Mouse (Mus musculus) kidney, postnatal 0 days (tissue): ENCODE data around the gene Cadm1. TPM values are rescaled to one million over a fixed set of nuclear protein-coding genes. Genes with fewer than 3 reads are reported as not detected.

Experiments used
- ATAC-seq: fragments of 200-750 bp; cut with Nextera tagmentation; replicated peaks from 2 replicates; pipeline ENCODE4 v1.8.0; 2017; ENCODE audit warnings: low read depth, moderate number of reproducible peaks, moderate TSS enrichment, moderate library complexity; ENCODE audit not compliant: low FRiP score
- DNase-seq: peaks from one replicate; pipeline ENCODE4 v3.0.0-alpha.2; 2016; ENCODE audit warnings: low spot score
- H3K27ac ChIP-seq: fragments of 300-500 bp; sonication (generic); 2 replicates; pipeline ENCODE4 v1.5.1; 2014; ENCODE audit warnings: mild to moderate bottlenecking
- H3K27me3 ChIP-seq: fragments of 300-500 bp; sonication (generic); 2 replicates; pipeline ENCODE4 v1.6.1; 2014; ENCODE audit warnings: low read length, mixed read lengths; ENCODE audit not compliant: insufficient read depth
- H3K36me3 ChIP-seq: fragments of 300-500 bp; sonication (generic); 2 replicates; pipeline ENCODE4 v1.6.1; 2014; ENCODE audit warnings: low read length, mixed read lengths; ENCODE audit not compliant: insufficient read depth
- H3K4me1 ChIP-seq: fragments of 300-500 bp; sonication (generic); replicated peaks from 2 replicates; pipeline ENCODE4 v1.6.1; 2014; ENCODE audit warnings: antibody characterized with exemption, low read length, mixed read lengths; ENCODE audit not compliant: insufficient read depth
- H3K4me2 ChIP-seq: fragments of 300-500 bp; sonication (generic); 2 replicates; pipeline ENCODE4 v1.6.1; 2014; ENCODE audit warnings: mild to moderate bottlenecking, low read length, moderate library complexity, mixed read lengths
- H3K4me3 ChIP-seq: fragments of 300-500 bp; sonication (generic); replicated peaks from 2 replicates; pipeline ENCODE4 v1.5.1; 2014; ENCODE audit warnings: low read depth, low read length
- H3K9ac ChIP-seq: fragments of 300-500 bp; sonication (generic); 2 replicates; pipeline ENCODE4 v1.6.1; 2014; ENCODE audit warnings: low read depth, low read length
- H3K9me3 ChIP-seq: fragments of 300-500 bp; sonication (generic); replicated peaks from 2 replicates; pipeline ENCODE4 v1.6.1; 2016; ENCODE audit warnings: low read length, inconsistent platforms, mixed read lengths
- CTCF ChIP-seq: IDR thresholded peaks from 2 replicates; pipeline ENCODE4 v1.5.1; 2016; ENCODE audit warnings: antibody characterized with exemption, low read depth, mild to moderate bottlenecking, moderate library complexity
- WGBS: fragments of 180-500 bp; shearing (Covaris S2); extraction: QIAGEN DNeasy Blood & Tissue Kit; methylation state at CpG from one replicate; pipeline ENCODE4 v1.1.7; 2014; 5-methylcytosine and 5-hydroxymethylcytosine counted together
- polyA plus RNA-seq: library from polyadenylated mRNA; unstranded; fragments of >200 nt; fragmentation: Nextera tagmentation; extraction: Ambion mirVana; gene quantifications from 2 replicates; pipeline ENCODE4 v1.2.1, GENCODE M21; 2015

The Cadm1 gene
- polyA plus RNA-seq, 1 experiment from 2014 or later: 44.5 TPM

DNA sequence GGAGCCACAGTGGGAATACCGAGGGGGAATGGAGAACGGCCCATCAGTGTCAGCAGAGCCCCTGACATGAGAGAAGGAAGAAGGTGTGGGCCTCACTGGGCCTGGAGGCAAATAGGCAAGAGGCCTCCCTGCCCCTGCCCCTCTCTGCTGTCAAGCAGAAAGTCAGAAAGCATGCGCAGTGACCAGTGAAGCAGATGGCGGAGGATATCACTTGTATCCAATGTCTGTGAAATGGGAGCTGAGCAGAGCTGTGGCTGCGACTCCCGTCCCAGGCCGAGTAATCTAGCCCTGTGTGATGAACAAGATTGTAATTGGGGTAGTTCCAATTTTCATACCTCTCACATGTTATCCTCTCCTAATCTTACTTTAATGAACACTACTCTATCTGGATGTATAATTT lies 337.5 kb downstream of the Cadm1 start:
- no peaks in the 10 kb centered on the region for H3K9me3 ChIP-seq
- TF ChIP-seq CTCF: no peak
- no peak overlapping the region for H3K27ac ChIP-seq
- H3K4me3 ChIP-seq: no peak overlapping the region
- ATAC-seq (no peak), DNase-seq (peak; percentile 51)
- WGBS: 57% methylated on average over 7 of the region's 7 CpGs
- no peak overlapping the region for H3K4me2 ChIP-seq
- H3K27me3 ChIP-seq: no peaks in the 10 kb centered on the region
- H3K4me1 ChIP-seq: no peaks in the 10 kb centered on the region
- H3K9ac ChIP-seq: no peak overlapping the region
- H3K36me3 ChIP-seq: no peaks in the 10 kb centered on the region

DNA sequence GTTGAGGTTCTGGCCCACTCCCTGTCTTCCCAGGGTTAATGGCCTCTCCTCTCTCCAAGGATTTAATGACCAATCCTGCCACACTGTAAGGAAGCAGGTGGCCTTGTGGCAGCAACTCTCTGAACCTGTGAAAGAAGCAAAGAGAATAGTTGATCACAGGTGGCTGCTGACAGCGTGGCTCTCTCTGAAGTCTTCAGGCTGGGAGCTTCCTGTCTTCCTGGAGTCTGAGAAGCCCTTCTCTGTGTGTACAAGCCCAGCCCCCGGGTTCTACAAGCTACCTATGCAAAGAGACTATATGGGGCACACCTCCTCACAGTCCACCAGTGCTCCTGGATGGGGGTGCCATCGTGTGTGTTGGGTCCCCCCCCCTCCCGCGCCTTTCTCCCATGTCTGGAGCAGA lies 339.7 kb downstream of the Cadm1 start:
- Histone ChIP-seq H3K4me3 (no peak overlapping the region), H3K36me3 (no peaks in the 10 kb centered on the region), H3K4me1 (no peaks in the 10 kb centered on the region), H3K9me3 (no peaks in the 10 kb centered on the region), H3K4me2 (no peak overlapping the region), H3K27ac (no peak overlapping the region), H3K27me3 (no peaks in the 10 kb centered on the region), H3K9ac (no peak overlapping the region)
- DNase-seq: no peak
- no peak for TF ChIP-seq CTCF
- WGBS: 77% methylated on average over 5 of the region's 5 CpGs
- ATAC-seq: no peak

DNA sequence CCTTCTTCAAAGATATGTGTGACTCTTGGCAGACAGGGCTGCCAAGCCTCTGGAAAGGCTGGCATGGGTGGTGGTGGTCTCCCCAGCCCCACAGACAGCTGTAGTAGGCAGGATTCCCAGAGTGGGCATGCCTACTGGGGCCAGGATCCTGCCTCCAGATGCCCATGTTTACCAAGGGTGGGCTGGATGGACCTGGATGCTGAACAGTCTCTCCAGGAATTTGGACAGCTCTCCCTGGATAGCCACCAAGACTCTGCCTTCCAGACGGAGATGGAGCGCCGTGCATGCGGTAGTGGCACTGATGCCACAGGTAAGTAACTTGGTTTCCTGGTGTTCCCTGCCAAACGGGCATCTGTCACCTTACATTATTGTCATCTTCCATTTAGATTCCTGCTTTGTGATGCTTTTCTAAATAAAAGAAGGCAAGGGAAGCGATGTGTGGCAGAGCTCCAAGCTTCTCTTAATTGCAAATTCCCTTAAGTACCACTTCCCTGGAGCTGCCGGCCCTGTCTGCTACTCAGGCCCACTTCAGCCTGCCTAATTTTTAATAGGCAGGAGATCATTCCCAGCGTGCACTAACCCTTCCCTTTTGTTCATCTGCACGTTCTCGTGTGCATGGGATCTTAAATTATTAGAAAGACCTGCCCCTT lies 346.7 kb downstream of the Cadm1 start:
- no peaks in the 10 kb centered on the region for H3K27me3 ChIP-seq
- no peak for ATAC-seq
- H3K9ac ChIP-seq: no peak overlapping the region
- no peak for TF ChIP-seq CTCF
- H3K9me3 ChIP-seq: no peaks in the 10 kb centered on the region
- H3K36me3 ChIP-seq: no peaks in the 10 kb centered on the region
- H3K4me2 ChIP-seq: no peak overlapping the region
- no peaks in the 10 kb centered on the region for H3K4me1 ChIP-seq
- no peak for DNase-seq
- no peak overlapping the region for H3K27ac ChIP-seq
- WGBS: 66% methylated on average over 10 of the region's 10 CpGs
- no peak overlapping the region for H3K4me3 ChIP-seq

DNA sequence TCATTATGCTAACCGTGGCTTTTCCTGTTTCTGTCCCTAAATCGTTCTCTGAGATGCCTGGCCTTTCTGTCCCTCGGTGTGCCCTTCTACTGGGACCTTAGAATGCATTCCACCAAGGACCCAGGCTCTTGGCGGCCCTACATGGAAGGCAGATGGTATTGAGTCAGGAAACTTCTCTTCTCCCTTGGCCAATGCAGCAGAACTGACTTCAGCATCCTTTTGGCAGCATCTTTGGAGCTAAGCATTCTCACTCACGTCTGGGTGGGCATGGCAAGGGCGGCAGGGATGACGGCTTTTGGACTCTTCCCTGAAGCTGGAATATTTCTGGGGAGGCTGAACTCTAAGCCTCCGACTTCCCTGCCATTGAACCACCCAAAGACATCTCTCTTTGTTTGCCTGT lies 350.2 kb downstream of the Cadm1 start:
- WGBS: 88% methylated on average over 8 of the region's 8 CpGs
- DNase-seq (no peak), ATAC-seq (no peak)
- no peak overlapping the region for H3K9ac ChIP-seq
- no peak for TF ChIP-seq CTCF
- H3K4me1 ChIP-seq: no peaks in the 10 kb centered on the region
- H3K4me2 ChIP-seq: no peak overlapping the region
- H3K4me3 ChIP-seq: no peak overlapping the region
- no peaks in the 10 kb centered on the region for H3K9me3 ChIP-seq
- no peaks in the 10 kb centered on the region for H3K36me3 ChIP-seq
- no peaks in the 10 kb centered on the region for H3K27me3 ChIP-seq
- no peak overlapping the region for H3K27ac ChIP-seq

DNA sequence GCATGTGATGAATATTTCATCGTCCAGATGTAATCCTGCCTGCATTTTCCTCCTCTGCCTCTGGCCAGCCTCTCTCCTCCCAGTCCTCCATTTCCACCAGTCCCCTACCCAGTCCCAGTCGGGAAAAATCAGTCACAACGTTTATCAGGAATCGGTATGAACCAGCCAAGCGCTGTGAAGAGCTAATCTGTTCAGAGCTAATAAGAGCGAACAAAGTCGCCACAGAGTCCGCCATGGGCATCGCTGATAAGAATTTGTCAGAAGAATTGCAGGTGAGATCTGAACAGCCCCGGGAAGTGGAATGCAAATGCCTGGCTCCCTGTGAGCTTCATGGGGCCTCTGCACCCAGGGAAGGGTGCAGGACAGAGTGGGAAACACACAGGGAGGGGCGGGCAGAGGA lies 352.4 kb downstream of the Cadm1 start:
- DNase-seq (no peak), ATAC-seq (no peak)
- 66% methylated on average over 11 of the region's 11 CpGs for WGBS
- no peaks in the 10 kb centered on the region for H3K4me1 ChIP-seq
- H3K9ac ChIP-seq: no peak overlapping the region
- H3K27me3 ChIP-seq: no peaks in the 10 kb centered on the region
- H3K9me3 ChIP-seq: no peaks in the 10 kb centered on the region
- no peaks in the 10 kb centered on the region for H3K36me3 ChIP-seq
- H3K4me2 ChIP-seq: no peak overlapping the region
- H3K4me3 ChIP-seq: no peak overlapping the region
- H3K27ac ChIP-seq: no peak overlapping the region
- no peak for TF ChIP-seq CTCF

DNA sequence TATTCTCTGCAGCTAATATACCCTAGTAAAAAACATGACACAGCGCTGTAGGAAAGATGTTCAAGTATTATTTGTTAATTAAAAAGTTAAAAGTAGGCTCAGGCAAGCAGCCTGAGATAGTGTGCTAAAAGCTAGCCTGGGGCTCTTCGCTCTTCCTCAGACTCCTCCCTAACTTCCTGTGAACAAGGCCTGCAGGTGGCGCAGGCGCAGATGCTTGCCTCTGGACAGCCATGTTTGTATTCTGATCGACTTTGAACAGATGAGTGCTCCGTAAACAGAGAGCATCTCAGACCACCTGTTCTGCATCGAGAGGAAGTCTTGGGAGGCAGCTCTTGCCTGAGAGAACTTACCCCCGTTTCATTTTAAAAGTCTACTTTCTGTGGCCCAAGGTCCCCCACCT lies 361.7 kb downstream of the Cadm1 start:
- Histone ChIP-seq H3K9ac (no peak overlapping the region), H3K4me3 (no peak overlapping the region), H3K36me3 (no peaks in the 10 kb centered on the region), H3K4me2 (no peak overlapping the region), H3K4me1 (peaks cover 9% of the 10 kb centered on the region; the same call in 1 of the 2 replicates), H3K27me3 (no peaks in the 10 kb centered on the region), H3K9me3 (no peaks in the 10 kb centered on the region), H3K27ac (no peak overlapping the region)
- DNase-seq: no peak
- WGBS: 72% methylated on average over 8 of the region's 8 CpGs
- ATAC-seq: no peak
- no peak for TF ChIP-seq CTCF

DNA sequence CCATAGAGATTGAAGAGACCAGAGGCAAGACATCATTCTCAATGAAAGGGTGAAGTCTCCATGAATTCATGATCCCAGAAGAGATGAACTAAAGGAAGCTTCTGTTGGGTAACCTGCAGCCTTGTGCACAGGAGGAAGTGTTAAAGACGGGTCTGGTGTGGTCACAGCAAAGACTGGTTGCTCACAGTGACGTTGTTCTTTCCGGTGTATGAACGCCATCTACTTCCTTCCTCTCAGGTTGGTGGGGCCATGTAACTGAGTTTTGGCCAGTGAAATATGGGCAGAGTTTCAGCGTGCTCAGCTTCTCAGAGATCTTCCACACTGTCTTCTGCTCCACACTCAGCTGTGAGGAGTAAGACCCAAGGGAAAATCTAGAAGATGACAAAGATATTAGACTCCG lies 363.0 kb downstream of the Cadm1 start:
- DNase-seq (no peak), ATAC-seq (no peak)
- Histone ChIP-seq H3K4me3 (no peak overlapping the region), H3K4me1 (peaks cover 9% of the 10 kb centered on the region; the same call in 1 of the 2 replicates), H3K27ac (no peak overlapping the region), H3K36me3 (no peaks in the 10 kb centered on the region), H3K9ac (no peak overlapping the region), H3K9me3 (no peaks in the 10 kb centered on the region), H3K4me2 (no peak overlapping the region), H3K27me3 (no peaks in the 10 kb centered on the region)
- 86% methylated on average over 6 of the region's 6 CpGs for WGBS
- TF ChIP-seq CTCF: no peak
